ENCODE assay signal across 22 mouse cellular contexts in the genomic region with DNA sequence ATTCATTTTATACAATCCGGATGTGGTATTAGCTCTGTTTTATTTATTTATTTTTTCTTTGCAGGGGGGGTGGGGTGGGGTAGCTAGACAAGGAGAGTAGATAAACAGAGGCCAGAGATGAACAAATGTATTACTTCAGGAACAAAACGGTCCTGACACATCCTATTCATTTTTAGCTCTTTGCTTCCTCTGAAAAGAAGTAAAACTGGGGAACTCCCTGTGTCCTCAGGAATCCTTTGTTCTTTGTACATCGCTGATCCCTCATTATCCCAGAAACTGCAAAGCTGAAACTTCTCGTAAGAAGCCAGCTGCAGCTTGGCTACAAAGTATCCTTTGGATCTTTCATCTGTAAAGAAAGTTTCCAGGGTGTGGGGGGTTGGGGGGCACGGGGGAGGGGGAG.
A peak's percentile ranks its signal among the peaks of the same experiment; 100 is the strongest.
DNase-seq lines count a peak whose midpoint lies in the region; ATAC-seq and TF ChIP-seq lines count a peak whose summit lies in the region.
"Had no signal": no experiment of that assay in that cellular context is flagged by ENCODE, and none has a peak within 500 bp of the region (broad histone marks: within the 10 kb centered on the region; RNA-seq: fewer than 3 reads in every experiment).

No protein-coding gene starts in this region.

- 41% methylated on average over 5 of the region's 5 CpGs for WGBS in heart, adult 2 months
- WGBS in midbrain, embryonic 11.5 days, result 11% methylated on average over 5 of the region's 5 CpGs
- WGBS in heart, embryonic 12.5 days, result 60% methylated on average over 5 of the region's 5 CpGs

- no peaks in the 10 kb centered on the region for H3K9me3 ChIP-seq in midbrain, embryonic 11.5 days (ENCODE audit: control insufficient read depth, low read length)
- no peaks in the 10 kb centered on the region for H3K9me3 ChIP-seq in heart, embryonic 12.5 days (replicated peaks)
- H3K9me3 ChIP-seq: forebrain, embryonic 12.5 days; neural tube, embryonic 15.5 days; stomach, embryonic 15.5 days had no signal

- H3K4me3 ChIP-seq in heart, adult 2 months, result no peak overlapping the region
- H3K4me3 ChIP-seq in midbrain, embryonic 11.5 days (ENCODE audit: low read depth, low read length), result no peak overlapping the region
- no peak overlapping the region for H3K4me3 ChIP-seq in heart, embryonic 12.5 days
- H3K4me3 ChIP-seq: forebrain, embryonic 12.5 days; left cerebral cortex, adult 2 months; neural tube, embryonic 15.5 days; stomach, embryonic 15.5 days had no signal

- H3K27me3 ChIP-seq in heart, adult 2 months (ENCODE audit: control insufficient read depth, insufficient read depth, low read length), result no peaks in the 10 kb centered on the region
- no peaks in the 10 kb centered on the region for H3K27me3 ChIP-seq in midbrain, embryonic 11.5 days (ENCODE audit: control insufficient read depth, insufficient read depth, low read length)
- H3K27me3 ChIP-seq in heart, embryonic 12.5 days (replicated peaks), result no peaks in the 10 kb centered on the region
- H3K27me3 ChIP-seq: forebrain, embryonic 12.5 days; neural tube, embryonic 15.5 days; Patski; stomach, embryonic 15.5 days had no signal

- no peaks in the 10 kb centered on the region for H3K36me3 ChIP-seq in heart, adult 2 months (ENCODE audit: control insufficient read depth, insufficient read depth, low read length)
- no peaks in the 10 kb centered on the region for H3K36me3 ChIP-seq in midbrain, embryonic 11.5 days (ENCODE audit: control insufficient read depth, insufficient read depth, low read length)
- no peaks in the 10 kb centered on the region for H3K36me3 ChIP-seq in heart, embryonic 12.5 days
- H3K36me3 ChIP-seq: forebrain, embryonic 12.5 days; neural tube, embryonic 15.5 days; stomach, embryonic 15.5 days had no signal

- TF ChIP-seq CTCF in heart, adult 2 months (IDR thresholded peaks at IDR 0.05), result no peak

- TF ChIP-seq POLR2A in heart, adult 2 months (IDR thresholded peaks at IDR 0.05; ENCODE audit: insufficient read depth, low read depth, low read length), result no peak

- peak; percentile 72 for ATAC-seq in midbrain, embryonic 11.5 days (ENCODE audit: low FRiP score)
- no peak for ATAC-seq in heart, embryonic 12.5 days (ENCODE audit: insufficient number of reproducible peaks, low FRiP score)
- ATAC-seq: inflammation-experienced regulatory T-cells, adult 6 months; liver, postnatal 0 days; Patski had no signal

- TF ChIP-seq EP300 in heart, adult 2 months (IDR thresholded peaks at IDR 0.05; ENCODE audit: insufficient read depth, low read depth, low read length), result no peak

- no peak overlapping the region for H3K4me2 ChIP-seq in midbrain, embryonic 11.5 days
- no peak overlapping the region for H3K4me2 ChIP-seq in heart, embryonic 12.5 days
- H3K4me2 ChIP-seq: forebrain, embryonic 12.5 days; neural tube, embryonic 15.5 days; stomach, embryonic 15.5 days had no signal

- no peaks in the 10 kb centered on the region; the same call in 1 of the 2 replicates for H3K4me1 ChIP-seq in heart, adult 2 months (ENCODE audit: control insufficient read depth, insufficient read depth, low read length)
- peaks cover 14% of the 10 kb centered on the region; the same call in 1 of the 2 replicates for H3K4me1 ChIP-seq in midbrain, embryonic 11.5 days (ENCODE audit: control insufficient read depth, insufficient read depth, low read length)
- H3K4me1 ChIP-seq in heart, embryonic 12.5 days (replicated peaks), result peaks cover 15% of the 10 kb centered on the region
- H3K4me1 ChIP-seq: stomach, embryonic 15.5 days had no signal

- DNase-seq in embryo, embryonic 10.5 days (ENCODE audit: low spot score), result peak; percentile 27
- no peak for DNase-seq in embryo, embryonic 11 days
- no peak for DNase-seq in heart, adult 2 months
- no peak for DNase-seq in heart, adult 9 months (ENCODE audit: low spot score in 2 of 2)
- peak; percentile 87 for DNase-seq in midbrain, embryonic 11.5 days (ENCODE audit: low spot score, missing footprints)
- peak; percentile 41 for DNase-seq in retina, embryonic 14.5 days (ENCODE audit: low spot score)
- DNase-seq in lung, adult 18-20 months, result no peak
- DNase-seq: adrenal gland, postnatal 10 days; cerebellum, adult 11 months; kidney, adult 8-10 months; kidney, postnatal 14 days; left cerebral cortex, postnatal 4 days; liver; liver, postnatal 0 days; lung, postnatal 14 days had no signal

- H3K9ac ChIP-seq in heart, adult 2 months (ENCODE audit: low read depth, low read length), result no peak overlapping the region
- H3K9ac ChIP-seq in midbrain, embryonic 11.5 days (ENCODE audit: low read length), result no peak overlapping the region
- no peak overlapping the region for H3K9ac ChIP-seq in heart, embryonic 12.5 days
- H3K9ac ChIP-seq: forebrain, embryonic 12.5 days; liver, postnatal 0 days; neural tube, embryonic 15.5 days; stomach, embryonic 15.5 days had no signal

- no peaks in the 10 kb centered on the region for H3K79me2 ChIP-seq in heart, adult 2 months (replicated peaks; ENCODE audit: control insufficient read depth, insufficient read depth, low read length)

- peak overlapping the region; percentile 68 for H3K27ac ChIP-seq in heart, adult 2 months
- no peak overlapping the region for H3K27ac ChIP-seq in midbrain, embryonic 11.5 days (ENCODE audit: low read depth, low read length)
- no peak overlapping the region for H3K27ac ChIP-seq in heart, embryonic 12.5 days (ENCODE audit: poor library complexity, severe bottlenecking)
- H3K27ac ChIP-seq: forebrain, embryonic 12.5 days; stomach, embryonic 15.5 days had no signal

- intact Hi-C loops in heart, adult 2 months (cut with DNase I), result no loop called here

Comparison
In these comparisons a context has a peak if more than half of its experiments do, and no peak if none do; other contexts are left out.
1. DNase-seq: peak in embryo, embryonic 10.5 days (single experiment), midbrain, embryonic 11.5 days (single experiment) and retina, embryonic 14.5 days (single experiment); none in embryo, embryonic 11 days (single experiment), heart, adult 2 months (0 of 2), heart, adult 9 months (0 of 2) and lung, adult 18-20 months (0 of 2).